Mouse (Mus musculus): ENCODE measurements around the gene Rab27a.

DNA sequence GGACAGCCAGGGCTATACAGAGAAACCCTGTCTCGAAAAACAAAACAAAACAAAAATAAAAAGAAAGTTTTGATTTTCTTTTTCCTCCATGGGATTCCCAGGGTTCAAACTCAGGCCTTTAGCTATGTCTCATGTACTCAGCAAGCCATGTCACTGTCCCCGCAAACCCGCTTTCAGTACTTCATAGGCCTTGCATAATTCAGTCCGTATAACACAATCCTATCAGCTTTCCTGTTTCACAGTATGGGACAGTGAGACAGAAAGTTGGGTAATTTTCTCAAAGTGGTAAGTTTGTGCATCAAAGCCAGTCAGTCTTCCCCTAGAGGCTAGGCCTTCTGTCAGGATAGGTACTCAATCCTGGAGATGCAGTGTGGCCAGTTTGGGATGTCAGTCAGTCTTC, 14.6 kb downstream of the Rab27a start:
- TF ChIP-seq ZMIZ1 (IDR thresholded peaks at IDR 0.05; ENCODE audit: low read depth, low read length), result no peak
- no peak for TF ChIP-seq CTCF (IDR thresholded peaks at IDR 0.05 in 2 of 3, conservative IDR thresholded peaks at IDR 0.05 in 1 of 3; ENCODE audit: control insufficient read depth in 1 of 3, insufficient read depth in 1 of 3, low read depth in 2 of 3, low read length in 3 of 3, poor library complexity in 1 of 3, severe bottlenecking in 1 of 3)
- no peak for TF ChIP-seq ELF1 (IDR thresholded peaks at IDR 0.05; ENCODE audit: low read depth, low read length)
- no peak for TF ChIP-seq POLR2A (IDR thresholded peaks at IDR 0.05; ENCODE audit: control insufficient read depth in 1 of 2, insufficient read depth in 1 of 2, low read depth in 1 of 2, low read length in 2 of 2, poor library complexity in 1 of 2)
- no peak for TF ChIP-seq E2F4 (IDR thresholded peaks at IDR 0.05; ENCODE audit: borderline replicate concordance, low read depth, low read length)
- TF ChIP-seq RAD21 (IDR thresholded peaks at IDR 0.05; ENCODE audit: low read depth, low read length), result no peak
- no peak for TF ChIP-seq JUND (IDR thresholded peaks at IDR 0.05; ENCODE audit: low read depth, low read length)
- TF ChIP-seq NRF1 (IDR thresholded peaks at IDR 0.05; ENCODE audit: insufficient read depth, low read depth, low read length, poor library complexity, severe bottlenecking), result no peak
- no peak for TF ChIP-seq USF1 (IDR thresholded peaks at IDR 0.05; ENCODE audit: low read depth, low read length)
- TF ChIP-seq MYC (IDR thresholded peaks at IDR 0.05; ENCODE audit: low read depth, low read length), result no peak
- no peak for TF ChIP-seq EP300 (IDR thresholded peaks at IDR 0.05; ENCODE audit: low read depth in 1 of 2, low read length in 2 of 2)
- TF ChIP-seq TAL1 (IDR thresholded peaks at IDR 0.05; ENCODE audit: low read length), result no peak
